Mouse (Mus musculus) kidney, postnatal 10 days (tissue): ENCODE measurements around the gene Vmn2r19.
A peak's percentile ranks its signal among the peaks of the same experiment; 100 is the strongest.
"Not testable (repeated sequence)": the region's sequence is repeated elsewhere in the genome, so short reads cannot be mapped to it uniquely, and the experiment has no call there.

Experiments used
- DNase-seq: peaks from one replicate; pipeline ENCODE4 v3.0.0; 2021; ENCODE audit warnings: mixed read lengths

The Vmn2r19 gene

DNA sequence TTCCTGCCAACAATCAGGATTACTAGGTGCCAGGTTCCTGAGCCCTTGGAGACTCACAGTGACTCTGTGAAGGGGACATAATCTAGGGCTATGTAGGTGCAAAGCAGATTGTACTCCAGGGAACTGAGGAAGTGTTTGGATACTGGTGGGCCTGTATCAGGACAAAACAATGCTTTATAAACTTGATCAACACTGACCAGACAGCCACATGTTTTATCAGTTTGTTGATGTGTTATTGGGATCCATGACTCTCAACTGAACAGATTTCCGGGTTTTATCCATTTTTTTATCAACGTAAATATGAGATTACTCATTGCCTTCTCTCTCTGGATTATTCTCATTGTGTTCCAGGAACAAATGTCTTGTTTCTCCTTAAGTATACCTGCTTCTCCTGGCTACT, at the start of gene Vmn2r19:
Vmn2r19 (plus strand) TSS at position 301 of the 400 bp plus-strand sequence.
- no peak for DNase-seq

DNA sequence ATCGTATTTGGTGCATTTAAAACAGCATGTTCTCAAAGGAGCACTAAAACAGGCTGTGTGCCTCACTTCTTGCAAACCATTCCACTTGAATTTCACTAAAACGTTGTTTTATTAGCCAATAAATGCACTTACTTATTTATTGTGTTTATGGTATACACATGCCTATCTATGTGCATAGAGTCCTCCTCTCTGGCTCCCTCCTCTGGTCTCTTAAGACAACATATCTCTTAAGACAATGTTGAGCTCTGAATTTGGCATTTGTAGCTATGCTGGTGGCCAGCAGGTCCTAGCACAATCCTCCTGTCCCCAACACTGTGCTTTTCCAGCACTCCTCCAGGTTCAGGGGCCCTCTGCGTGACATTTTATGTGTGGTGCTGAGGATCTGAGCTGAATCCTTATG, 49.2 kb upstream of the Vmn2r19 start:
- DNase-seq, result no peak

DNA sequence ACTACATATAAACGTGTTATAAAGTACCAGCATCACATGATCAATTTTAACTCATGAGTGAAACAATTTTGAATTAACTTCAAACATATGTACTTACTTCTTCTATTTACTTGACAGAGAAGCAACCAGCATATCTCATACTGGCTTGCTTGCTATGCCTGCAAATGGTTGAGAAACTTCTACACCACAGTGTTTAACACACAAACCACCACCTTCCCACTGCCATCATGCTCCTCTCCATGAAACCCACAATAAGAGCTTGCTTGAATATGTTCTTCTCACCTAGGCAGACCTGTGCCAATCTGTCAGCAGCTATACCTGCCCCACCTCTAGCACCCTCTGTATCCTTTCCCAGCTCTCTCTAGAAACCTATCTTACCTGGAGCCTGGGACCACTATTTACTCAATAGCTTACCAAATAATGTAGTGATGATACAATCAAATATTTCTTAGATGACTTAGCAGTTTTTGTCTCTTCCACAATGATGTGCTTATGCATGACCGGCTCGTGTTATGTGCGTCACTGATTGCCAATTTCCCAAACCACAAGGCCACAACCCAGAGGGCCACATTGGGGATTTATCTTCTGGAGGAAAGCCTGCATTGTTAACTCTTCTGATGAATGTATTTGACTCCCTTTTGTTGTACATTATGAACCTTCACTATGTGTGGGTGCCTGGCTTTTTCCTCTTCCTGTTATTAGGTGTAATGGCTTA, 48.1 kb upstream of the Vmn2r19 start:
- no peak for DNase-seq

DNA sequence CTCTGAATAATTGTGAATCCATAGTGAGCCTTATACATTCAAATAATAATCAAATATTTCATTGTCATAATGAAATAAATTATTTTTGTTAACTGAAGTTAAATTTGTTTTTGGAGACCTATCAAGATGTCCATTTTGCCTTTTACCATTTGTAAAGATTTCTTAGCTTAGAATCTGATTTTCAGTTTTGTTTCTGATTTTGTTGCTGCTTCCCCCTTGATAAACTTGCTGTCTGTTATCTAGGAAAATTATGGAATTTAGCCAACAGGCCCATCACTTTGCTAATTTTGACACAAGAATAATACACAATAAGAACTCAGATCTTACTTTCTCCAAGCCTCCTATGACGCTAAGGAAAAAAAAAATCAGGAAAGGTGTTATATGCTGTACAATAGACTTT, 47.3 kb upstream of the Vmn2r19 start:
- no peak for DNase-seq

DNA sequence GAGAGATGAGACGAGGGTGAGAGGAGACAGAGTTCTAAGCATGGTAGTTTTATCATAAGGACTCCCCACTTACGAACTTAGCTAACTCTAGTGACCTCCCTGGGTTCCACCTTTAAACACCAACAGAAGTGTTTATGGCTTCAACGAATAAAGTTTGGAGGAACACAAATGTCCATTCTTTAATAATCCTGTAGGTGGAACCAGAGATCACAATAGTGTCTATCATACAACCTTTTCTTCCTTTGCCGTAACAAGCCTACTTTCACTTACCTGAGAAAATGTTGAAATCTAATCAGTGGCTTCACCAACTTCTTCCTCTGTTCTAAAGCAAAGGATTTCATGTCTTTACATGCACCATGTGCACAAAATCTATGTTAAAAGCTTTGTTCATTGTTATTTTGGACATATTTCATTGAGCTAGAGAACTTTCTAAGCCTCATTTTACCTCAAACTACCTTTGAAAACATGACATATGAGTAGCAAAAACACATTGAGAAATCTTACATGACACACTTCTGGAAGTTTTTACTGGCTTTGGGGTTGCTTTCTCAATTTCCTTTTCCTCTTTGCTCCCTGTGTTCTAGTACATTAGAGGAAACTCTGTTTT, 46.5 kb upstream of the Vmn2r19 start, which contains the start of gene Clec4d:
Clec4d (plus strand) TSS at position 557 of the 607 bp plus-strand sequence.
- no peak for DNase-seq

DNA sequence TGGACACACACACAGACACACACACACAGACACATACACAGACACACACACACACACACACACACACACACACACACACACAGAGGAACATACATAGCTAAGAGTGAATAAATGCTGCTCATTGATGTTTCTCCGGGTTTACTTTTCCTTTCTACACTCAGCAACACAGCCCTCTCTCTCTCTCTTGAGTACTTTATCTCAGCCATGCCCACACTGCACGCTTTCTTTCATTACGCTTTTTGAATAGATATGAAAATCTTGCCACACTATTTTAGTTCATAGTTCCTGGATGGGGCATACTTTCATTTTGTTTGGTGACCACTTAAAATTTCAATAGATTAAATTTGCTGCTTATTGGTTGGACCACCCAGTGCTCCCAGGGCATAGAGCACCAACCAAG, 43.9 kb upstream of the Vmn2r19 start:
- no peak for DNase-seq

DNA sequence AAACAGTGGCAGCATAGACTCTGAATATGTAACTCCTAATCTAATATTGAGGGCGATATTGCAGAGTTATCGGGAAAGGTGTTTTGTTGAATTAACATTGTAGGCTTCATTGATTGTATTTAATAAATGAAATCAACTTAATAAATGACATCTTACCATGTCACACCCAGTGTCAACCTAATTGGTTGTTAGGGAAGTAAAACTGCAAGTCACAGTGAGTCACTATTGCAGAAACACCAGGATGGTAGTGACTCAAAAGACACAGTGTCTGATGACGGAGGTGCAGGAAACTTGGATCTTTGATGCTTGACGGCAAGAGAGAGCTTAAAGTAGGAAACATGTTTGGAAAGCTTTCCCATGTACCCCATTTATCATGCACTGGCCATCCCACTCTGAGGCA, 42.3 kb upstream of the Vmn2r19 start:
- no peak for DNase-seq

DNA sequence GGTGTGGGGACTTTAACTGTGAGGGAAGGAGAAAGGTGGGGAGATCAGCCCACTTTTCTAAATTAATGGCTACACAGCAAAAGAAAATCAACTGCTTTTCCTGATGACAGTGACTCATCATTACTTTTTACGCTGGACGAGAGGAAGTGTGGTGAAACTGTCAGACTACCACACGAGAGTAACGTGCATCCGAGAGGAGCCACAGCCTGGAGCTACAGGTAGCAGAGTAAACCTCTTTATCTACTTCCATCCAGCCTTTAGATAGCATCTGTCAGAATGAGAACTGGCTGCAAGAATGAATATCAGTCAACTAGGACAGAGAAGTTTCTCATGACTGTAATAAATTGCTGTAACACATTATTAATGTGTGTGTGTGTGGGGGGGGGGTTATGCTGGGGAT, 41.2 kb upstream of the Vmn2r19 start:
- DNase-seq, result no peak

DNA sequence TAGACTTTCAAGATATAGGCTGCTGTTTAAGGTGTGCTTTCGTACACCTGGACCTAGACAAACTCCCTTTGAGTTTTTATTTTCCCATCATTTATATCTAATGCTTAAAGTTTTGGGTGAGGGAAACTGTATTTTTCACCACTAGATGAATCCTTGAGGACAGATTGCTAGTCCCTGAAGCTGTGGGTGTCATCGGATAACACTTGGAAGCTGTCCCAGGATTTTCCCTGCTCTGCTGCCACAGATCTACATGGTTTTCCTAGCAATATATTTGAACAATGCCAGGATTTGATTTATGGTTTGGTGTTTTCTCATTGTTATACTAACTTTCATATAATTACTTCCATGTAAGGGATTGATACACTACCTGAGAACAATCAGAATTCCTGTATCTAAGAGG, 28.7 kb upstream of the Vmn2r19 start:
- no peak for DNase-seq

DNA sequence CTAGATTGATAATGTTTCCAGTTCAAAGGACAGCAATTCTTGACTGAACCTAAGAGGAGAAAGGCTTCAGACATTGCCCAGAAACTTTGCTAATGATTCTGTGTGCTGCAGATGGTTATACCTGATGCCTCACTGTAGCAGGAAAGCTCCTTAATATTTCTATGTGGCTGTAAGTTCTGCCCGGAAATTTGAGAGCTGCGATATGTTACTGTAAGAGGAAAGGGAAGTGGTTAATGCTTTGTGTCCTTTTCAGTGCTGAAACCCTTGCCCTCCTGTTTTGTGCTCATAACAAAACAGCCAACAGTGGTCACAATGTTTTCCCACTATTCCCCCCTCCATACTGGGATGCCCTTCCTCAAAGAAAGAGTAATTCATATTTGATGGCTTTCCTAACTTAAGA, 21.8 kb upstream of the Vmn2r19 start:
- no peak for DNase-seq

DNA sequence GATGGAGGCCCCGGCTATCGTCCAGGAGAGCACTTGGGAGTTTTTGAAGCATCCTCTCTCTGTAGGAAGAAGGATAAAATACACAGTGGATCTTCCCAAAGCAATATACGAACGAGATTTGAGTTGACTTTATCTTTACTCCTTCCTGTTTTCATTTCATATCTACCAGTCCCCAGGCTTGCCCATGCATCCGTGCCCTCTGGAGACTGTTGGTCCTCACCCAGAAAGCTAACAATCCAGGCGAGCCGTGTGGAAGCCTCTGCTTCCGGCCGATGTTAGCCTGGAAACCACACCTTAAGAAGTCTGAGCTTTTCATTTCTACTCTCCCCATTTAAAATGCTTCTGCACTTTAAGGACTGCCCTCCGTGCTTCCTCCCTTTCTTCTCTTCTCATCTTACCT, 19.2 kb upstream of the Vmn2r19 start:
- no peak for DNase-seq

DNA sequence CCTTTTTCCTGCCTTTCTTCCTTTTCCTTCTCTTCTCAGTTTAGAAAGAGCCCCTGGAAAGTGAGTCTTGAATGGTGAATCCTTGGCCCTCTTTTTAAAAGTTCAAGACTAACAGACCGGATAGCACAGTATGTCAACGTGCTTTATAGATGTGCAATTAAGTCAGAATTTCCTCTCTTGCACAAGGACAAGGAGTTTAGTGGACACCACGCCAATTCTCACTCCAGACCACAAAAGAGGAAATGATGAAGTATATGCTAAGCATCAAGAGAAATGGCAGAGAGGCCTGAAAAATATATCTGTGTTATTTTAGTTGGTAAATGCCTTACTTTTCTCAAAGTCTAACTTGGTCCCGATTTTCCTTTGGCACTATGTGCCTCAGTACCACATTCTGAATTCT, 18.4 kb upstream of the Vmn2r19 start, which contains the start of gene Clec4e:
Clec4e (minus strand) TSS at position 118 of the 400 bp plus-strand sequence.
- DNase-seq, result no peak

DNA sequence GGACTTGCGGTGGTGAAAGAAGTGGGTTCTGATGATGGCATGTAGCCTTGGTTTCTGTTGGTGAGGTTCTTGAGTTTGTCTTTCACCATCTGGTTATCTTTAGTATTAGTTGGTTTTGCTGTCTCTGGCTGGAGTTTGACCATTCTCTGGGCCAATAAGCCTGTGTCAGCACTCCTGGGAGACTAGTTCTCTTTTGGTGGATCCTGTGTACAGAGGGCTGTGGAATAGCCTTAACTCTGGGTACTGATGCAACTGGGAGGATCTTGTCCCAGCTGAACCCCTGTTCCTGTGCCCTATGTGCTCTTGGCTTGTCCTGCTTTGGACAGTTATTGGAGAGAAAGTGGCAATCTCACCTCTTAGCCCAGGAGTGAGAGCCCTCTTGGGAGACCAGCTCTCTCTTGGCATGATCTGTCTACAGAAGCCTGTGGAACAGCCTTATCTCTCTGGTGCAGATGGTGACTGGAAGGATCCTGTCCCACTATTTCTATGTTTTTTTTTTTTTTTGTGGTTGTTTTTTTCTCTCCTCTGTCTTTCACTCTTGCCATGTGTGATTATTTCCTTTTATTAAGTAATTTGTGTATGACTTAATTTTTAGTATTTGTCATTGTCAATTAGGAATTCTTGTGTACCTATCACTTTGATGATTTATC, 15.3 kb upstream of the Vmn2r19 start:
- no peak for DNase-seq

DNA sequence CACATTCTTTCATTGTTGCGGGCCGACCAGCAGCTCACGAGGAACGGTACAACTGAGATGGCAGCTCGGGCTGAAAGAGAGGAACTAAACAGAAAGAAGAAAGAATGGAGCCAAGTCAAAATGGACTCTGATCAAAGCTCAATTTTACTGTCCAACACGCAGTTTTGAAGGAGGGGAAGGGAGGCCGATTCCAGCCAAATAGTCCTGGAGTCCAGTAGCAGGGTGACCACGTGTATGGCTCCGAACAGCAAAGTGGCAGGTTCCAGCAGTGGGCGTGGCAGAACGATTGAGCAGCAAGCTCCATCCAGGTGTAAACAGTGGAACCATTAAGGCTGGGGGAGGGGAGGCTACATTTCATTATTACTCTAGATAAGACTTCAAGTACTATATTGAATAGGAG, 14.6 kb upstream of the Vmn2r19 start:
- DNase-seq, result not testable (repeated sequence)

DNA sequence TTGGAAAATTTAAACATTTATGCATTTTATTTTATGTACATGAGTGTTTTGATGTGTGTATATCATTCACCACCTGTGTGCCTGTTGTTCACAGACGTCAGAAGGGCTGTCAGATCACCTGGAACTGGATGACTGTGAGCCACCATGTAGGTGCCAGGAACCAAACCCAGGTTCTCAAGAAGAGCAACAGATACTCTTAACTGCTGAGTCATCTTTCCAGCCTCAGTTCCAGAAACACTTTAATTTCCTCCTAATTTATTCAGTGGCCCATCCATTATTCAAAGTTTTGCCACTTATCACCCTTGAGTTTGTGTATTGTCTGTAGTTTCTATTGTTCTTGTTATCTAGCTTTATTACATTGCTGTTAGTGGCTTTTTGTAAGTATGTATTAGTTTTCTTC, 11.4 kb upstream of the Vmn2r19 start:
- no peak for DNase-seq

DNA sequence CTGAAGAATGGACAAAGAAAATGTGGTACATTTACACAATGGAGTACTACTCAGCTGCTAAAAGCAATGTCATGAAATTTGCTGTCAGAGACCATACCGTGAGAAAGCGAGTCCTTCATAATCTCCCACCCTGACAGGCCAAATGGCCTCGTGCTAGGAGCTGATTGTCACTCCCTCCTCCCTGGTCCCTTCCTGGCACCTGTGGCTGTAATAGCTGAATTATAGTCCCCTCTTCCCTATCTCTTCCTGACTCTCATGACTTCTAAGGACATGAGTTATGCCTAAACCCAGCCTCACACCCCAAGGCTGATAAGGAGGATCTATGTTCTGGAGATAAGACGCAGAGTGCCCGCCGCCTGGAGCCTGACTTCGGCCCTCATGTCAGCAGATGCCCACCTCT, 1.8 kb upstream of the Vmn2r19 start:
- DNase-seq, result not testable (repeated sequence)

DNA sequence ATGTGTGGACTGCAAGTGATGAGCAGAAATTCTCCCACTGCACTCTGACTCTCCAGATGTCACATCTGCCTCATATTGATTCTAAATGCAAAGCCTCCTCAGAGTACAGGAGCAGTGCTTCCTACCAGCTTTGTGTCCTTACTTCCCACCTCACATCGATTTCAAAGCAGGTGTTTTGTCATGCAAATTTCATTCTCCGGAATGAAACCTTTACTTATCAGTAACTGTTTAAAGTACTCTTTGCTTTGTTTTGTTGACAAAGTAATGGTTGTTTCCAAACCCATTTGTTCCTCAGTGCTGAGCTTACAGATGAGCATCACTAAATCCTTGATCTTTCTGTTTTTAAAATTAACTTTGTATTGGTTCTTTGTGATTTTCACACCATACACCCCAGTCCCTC, 24.4 kb downstream of the Vmn2r19 start:
- no peak for DNase-seq

DNA sequence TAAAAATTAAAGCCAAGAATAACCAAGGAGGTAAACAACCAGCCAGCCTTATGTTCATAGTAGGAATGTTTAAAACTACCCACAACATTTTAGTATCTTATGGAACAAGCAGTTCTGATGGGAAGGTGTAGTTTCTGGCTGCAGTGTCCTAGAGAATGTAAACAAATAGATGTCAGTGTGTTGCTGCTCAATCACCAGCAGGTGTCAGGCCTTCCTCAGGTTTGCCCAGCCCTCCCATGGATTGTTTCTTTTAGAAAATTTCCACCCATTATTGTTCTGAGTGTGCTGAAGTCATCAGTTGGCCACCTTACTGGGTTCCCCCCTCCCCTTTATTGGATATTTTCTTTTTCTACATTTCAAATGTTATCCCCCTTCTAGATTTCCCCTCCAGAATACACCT, 32.0 kb downstream of the Vmn2r19 start:
- DNase-seq, result peak; percentile 11

DNA sequence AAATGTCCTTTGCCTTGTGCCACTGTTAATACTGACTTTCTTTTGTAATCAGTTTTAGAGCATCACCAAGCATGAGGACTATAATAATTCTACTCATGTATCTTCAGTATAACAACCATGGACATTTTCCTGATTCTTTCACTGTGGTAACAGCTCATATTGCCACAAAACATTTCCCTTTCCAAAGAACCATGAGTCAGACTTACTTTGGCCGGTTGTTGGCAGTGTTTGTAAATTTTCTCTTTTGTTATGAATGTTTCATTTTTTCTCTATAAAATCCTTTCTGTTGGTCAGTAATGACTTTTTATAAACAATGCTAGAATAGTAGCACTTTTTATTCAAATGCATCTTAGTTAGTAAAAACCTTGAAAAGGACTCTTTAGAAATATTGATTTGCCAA, 38.0 kb downstream of the Vmn2r19 start:
- DNase-seq, result no peak
